Mouse (Mus musculus) cerebellum, adult 2 months (tissue): ENCODE measurements around the gene Immp2l. TPM values are rescaled to one million over a fixed set of nuclear protein-coding genes. Genes with fewer than 3 reads are reported as not detected.

Experiments
- DNase-seq, 2 experiments: peaks; one replicate each; pipeline ENCODE4 v3.0.0; 2021
- H3K27ac ChIP-seq: fragments of 200-500 bp; 2 replicates; pipeline ENCODE4 v1.5.1; 2012; ENCODE audit warnings: low read length, control low read depth, inconsistent platforms; ENCODE audit not compliant: insufficient read depth
- H3K27me3 ChIP-seq: fragments of 200-500 bp; 2 replicates; pipeline ENCODE4 v1.6.1; 2012; ENCODE audit warnings: inconsistent platforms, mild to moderate bottlenecking, low read length, moderate library complexity; ENCODE audit not compliant: control insufficient read depth, insufficient read depth
- H3K4me1 ChIP-seq: fragments of 200-500 bp; 2 replicates; pipeline ENCODE4 v1.6.1; 2011; ENCODE audit warnings: low read length; ENCODE audit not compliant: control insufficient read depth, insufficient read depth
- H3K4me3 ChIP-seq: fragments of 200-500 bp; replicated peaks from 2 replicates; pipeline ENCODE3; 2011; ENCODE audit warnings: mild to moderate bottlenecking, low read depth, low read length, control low read depth; ENCODE audit not compliant: insufficient read depth
- CTCF ChIP-seq: fragments of 200-500 bp; IDR thresholded peaks from 2 replicates; pipeline ENCODE4 v1.5.1; 2011; ENCODE audit warnings: low read depth, mild to moderate bottlenecking, control low read depth, low read length, moderate library complexity, borderline replicate concordance; ENCODE audit not compliant: insufficient read depth
- POLR2A ChIP-seq: fragments of 200-500 bp; IDR thresholded peaks from 2 replicates; pipeline ENCODE4 v1.6.1; 2011; ENCODE audit warnings: low read length, control low read depth, borderline replicate concordance; ENCODE audit not compliant: insufficient read depth
- WGBS: fragments of 180-500 bp; shearing (Covaris S2); methylation state at CpG from one replicate; pipeline ENCODE4 v1.1.7; 2018; 5-methylcytosine and 5-hydroxymethylcytosine counted together
- polyA plus RNA-seq: library from polyadenylated mRNA; depleted of rRNA; stranded (reverse); fragments of >200 nt; gene quantifications from 2 replicates; pipeline ENCODE4 v1.2.3, GENCODE M21; 2012

Gene Immp2l
- polyA plus RNA-seq, 1 experiment = 11.4 TPM

DNA sequence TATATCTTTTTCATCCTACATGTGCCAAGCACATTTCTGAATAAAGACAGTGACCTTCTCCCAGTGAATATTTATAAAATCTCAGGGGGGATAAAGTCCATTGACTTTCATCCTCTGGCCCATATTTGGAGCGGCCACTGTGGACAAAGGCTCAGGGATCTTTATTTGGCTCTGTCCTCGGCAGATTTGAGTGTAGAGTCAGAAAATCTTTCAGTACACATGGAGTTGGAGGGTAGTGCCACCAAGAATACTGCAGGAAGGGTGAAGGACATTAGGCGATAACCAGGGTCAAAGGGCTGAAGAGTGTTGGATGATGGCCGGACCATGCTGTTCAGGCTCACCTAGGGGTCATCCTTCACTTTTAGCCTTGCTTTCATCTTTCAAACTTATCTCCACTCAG, 321.7 kb downstream of the Immp2l start:
- no peak for TF ChIP-seq CTCF
- no peak for TF ChIP-seq POLR2A
- no peak for DNase-seq
- no peaks in the 10 kb centered on the region for H3K4me1 ChIP-seq
- 87% methylated on average over 4 of the region's 4 CpGs for WGBS
- H3K4me3 ChIP-seq = no peak overlapping the region
- no peaks in the 10 kb centered on the region for H3K27me3 ChIP-seq
- H3K27ac ChIP-seq = no peak overlapping the region

DNA sequence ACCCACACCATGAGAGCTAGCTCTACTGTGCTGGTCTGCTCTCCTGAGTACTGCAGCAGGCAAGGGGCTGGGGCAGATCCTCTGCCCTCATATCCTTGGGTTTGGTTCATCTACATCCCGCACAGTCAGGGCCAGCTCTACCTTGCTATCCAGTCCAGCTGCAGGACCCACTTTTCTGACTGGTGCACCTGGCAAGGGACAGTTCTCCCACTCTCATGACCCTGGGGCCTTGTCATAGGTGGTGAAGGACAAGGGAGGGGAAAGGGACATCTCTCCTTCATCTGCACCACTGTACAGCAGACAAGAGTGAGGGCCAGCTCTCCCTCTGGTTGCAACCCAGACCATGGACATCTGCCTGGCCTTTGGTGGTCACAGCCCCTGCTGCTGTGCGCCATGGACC, 323.6 kb downstream of the Immp2l start:
- DNase-seq = no peak
- Histone ChIP-seq H3K27me3 (no peaks in the 10 kb centered on the region), H3K4me1 (no peaks in the 10 kb centered on the region), H3K4me3 (no peak overlapping the region), H3K27ac (no peak overlapping the region)
- WGBS = 98% methylated on average over 2 of the region's 2 CpGs
- no peak for TF ChIP-seq CTCF
- no peak for TF ChIP-seq POLR2A

DNA sequence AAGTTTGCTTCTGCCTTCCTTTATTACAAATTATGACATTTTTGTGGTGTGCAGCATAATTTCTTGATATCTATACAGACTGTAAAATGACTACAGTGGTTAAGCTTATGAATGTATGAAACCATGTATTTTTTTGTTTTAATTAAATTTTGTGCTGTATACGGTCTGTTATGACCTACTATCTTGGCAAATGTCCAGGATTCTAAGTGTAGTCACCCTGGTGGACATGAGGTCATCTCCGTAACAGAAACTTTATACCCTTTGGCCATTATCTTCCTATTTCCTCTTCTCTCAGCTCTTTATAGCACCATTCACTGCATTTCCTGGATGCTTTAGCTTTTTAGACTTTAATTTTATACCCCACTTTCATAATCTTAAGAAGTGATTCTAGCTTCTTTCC, 325.5 kb downstream of the Immp2l start:
- WGBS = 65% methylated on average over 2 of the region's 2 CpGs

DNA sequence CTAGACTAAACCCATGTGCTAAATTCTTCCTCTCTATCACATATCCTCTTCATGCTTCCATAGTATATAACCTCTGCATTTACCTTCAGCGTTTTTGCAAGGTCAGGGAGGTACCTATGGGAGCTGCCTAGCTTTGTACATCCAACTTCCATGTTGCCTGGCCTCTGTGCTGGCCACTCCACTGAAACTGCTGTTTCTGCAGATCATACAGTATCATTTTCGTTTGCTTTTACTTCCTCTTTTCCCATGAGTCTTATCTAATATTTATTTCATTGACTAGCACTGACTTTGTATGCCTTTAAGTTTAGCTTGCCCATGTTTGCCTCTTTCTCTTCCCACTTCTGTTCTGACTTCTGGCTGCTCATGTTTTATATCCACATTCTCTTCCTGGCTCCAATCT, 325.9 kb downstream of the Immp2l start:
- no peak overlapping the region for H3K4me3 ChIP-seq
- 64% methylated on average over 2 of the region's 2 CpGs for WGBS
- no peaks in the 10 kb centered on the region for H3K4me1 ChIP-seq
- no peak for DNase-seq
- TF ChIP-seq POLR2A (no peak), CTCF (no peak)
- no peak overlapping the region for H3K27ac ChIP-seq
- H3K27me3 ChIP-seq = no peaks in the 10 kb centered on the region

More for the DNA sequence above, 325.5 kb downstream of the Immp2l start:
- no peak for TF ChIP-seq POLR2A
- no peak for TF ChIP-seq CTCF
- Histone ChIP-seq H3K27me3 (no peaks in the 10 kb centered on the region), H3K4me1 (no peaks in the 10 kb centered on the region), H3K4me3 (no peak overlapping the region), H3K27ac (no peak overlapping the region)
- no peak for DNase-seq

DNA sequence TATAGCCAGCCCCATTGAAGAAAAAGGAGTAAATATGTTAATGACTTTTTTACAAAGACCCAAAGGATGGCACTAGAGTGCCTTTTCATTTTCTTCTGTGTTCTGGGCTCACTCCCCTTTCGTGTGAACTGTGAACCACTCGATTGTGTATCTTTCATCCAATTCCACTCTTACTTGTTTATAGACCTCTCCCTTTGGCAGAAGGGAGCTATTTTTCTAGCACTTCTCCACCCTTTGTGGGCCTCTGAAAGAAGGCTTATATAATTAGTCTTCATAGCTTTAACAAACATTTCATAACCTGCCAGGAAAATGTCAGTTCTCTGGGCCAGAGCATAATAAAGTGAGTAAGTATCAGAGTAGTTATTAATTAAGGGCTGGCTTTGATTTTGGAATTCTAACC, 327.4 kb downstream of the Immp2l start:
- no peak for DNase-seq
- H3K4me3 ChIP-seq = no peak overlapping the region
- no peaks in the 10 kb centered on the region for H3K4me1 ChIP-seq
- TF ChIP-seq POLR2A (no peak), CTCF (no peak)
- no peaks in the 10 kb centered on the region for H3K27me3 ChIP-seq
- 25% methylated on average over 2 of the region's 2 CpGs for WGBS
- H3K27ac ChIP-seq = no peak overlapping the region

DNA sequence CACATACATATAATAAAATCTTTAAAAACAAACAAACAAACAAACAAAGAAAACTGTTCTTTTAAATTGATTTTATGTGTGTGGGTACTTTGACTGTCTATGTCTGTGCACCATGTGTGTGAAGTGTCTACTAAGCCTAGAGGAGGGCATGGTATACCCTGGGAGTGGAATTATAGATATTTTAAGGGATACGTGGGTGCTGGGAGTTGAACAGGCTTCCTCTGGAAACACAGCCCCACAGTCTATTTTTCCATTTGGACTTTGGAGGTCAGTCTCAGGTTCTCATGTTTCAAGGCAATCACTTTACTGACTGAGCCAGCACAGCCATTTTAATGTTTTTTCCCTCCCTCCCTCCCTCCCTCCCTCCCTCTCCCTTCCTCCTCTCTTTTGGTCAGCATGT, 331.0 kb downstream of the Immp2l start:
- no peak for DNase-seq
- TF ChIP-seq CTCF (no peak), POLR2A (no peak)
- H3K27me3 ChIP-seq = no peaks in the 10 kb centered on the region
- H3K4me1 ChIP-seq = no peaks in the 10 kb centered on the region
- WGBS = 97% methylated on average over 1 of the region's 1 CpGs
- no peak overlapping the region for H3K4me3 ChIP-seq
- H3K27ac ChIP-seq = no peak overlapping the region

DNA sequence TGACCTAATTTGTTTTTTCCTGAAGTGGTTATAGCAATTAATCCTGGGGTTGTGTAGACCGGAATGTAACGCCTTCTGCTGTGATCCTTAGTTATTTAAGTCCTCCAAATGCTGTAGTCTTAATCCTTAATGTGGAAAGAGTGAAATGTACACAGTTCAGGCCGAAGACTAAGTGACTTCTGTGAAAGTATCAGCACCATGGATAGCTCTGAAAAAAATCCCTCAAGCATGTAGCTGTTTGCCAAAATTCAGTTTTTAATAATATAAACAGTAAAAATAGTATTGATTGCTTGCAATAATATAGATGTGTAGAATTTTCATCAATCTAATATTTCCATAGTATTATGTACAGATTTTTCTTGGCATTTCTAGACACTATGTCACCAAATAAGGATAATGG, 332.1 kb downstream of the Immp2l start:
- WGBS = 87% methylated on average over 3 of the region's 3 CpGs
- TF ChIP-seq CTCF (no peak), POLR2A (no peak)
- Histone ChIP-seq H3K27ac (no peak overlapping the region), H3K27me3 (no peaks in the 10 kb centered on the region), H3K4me3 (no peak overlapping the region), H3K4me1 (no peaks in the 10 kb centered on the region)
- DNase-seq = no peak

DNA sequence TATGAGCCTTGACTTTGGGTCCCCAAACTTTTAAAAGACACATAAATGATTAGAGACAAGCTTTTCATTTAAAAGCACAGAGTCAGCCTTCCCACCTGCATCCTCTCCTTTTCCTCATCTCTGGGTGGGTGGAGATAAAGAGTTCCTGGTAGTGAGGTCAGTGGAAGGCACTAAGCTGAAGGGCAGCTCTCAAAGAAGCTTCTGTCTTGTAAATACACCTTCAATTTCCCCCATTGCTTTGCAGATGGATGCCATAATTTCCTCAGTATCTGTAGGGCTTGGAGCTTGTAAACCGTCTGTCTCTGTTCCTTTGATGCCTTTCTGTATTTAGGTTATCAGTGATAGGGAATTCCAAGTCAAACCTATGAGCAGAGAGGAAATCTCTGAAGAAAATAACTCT, 362.8 kb downstream of the Immp2l start:
- no peak overlapping the region for H3K4me3 ChIP-seq
- no peak for DNase-seq
- no peak overlapping the region for H3K27ac ChIP-seq
- WGBS = 98% methylated on average over 1 of the region's 1 CpGs
- TF ChIP-seq POLR2A (no peak), CTCF (no peak)
- H3K27me3 ChIP-seq = no peaks in the 10 kb centered on the region
- H3K4me1 ChIP-seq = no peaks in the 10 kb centered on the region
